Mouse (Mus musculus) spleen, postnatal 0 days (tissue): Measurements from ENCODE around the gene Slc24a5. TPM values are rescaled to one million over a fixed set of nuclear protein-coding genes. Genes with fewer than 3 reads are reported as not detected.

ENCODE experiments used
- polyA plus RNA-seq: library from polyadenylated mRNA; unstranded; fragments of >200 nt; fragmentation: Nextera tagmentation; extraction: Ambion mirVana; gene quantifications from 2 replicates; pipeline ENCODE4 v1.2.1, GENCODE M21; 2015

The Slc24a5 gene
- 4.9 and 5.6 TPM in 2 replicates for polyA plus RNA-seq

DNA sequence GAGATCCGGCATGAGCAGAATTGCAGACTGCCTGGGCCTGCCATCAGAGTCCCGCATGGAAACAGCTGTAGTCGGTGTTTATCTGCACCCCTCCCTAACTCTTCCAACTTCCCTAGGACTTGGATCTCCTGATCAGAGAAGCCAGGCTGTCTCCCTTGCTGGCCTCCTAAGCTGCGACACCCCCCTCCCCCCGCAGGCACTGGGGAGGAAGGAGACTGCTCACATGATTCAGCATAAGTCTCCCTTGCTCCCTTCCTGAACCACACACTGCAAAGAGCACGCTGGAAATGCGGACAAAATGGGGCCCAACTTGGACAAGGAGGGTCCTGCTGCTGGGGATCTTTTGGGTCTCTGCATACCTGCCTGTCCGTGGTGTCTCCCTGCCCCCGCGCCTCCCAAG, at the start of gene Slc24a5:
Gene Slc24a5 (plus strand): TSS at position 231 of the 400 bp plus-strand sequence.

GRCm38 (mm10) chr2:125123477-125123852, 55.5 kb downstream of the Slc24a5 start, which contains the start of gene Myef2:
Myef2 (minus strand) TSS chr2:125123661.

DNA sequence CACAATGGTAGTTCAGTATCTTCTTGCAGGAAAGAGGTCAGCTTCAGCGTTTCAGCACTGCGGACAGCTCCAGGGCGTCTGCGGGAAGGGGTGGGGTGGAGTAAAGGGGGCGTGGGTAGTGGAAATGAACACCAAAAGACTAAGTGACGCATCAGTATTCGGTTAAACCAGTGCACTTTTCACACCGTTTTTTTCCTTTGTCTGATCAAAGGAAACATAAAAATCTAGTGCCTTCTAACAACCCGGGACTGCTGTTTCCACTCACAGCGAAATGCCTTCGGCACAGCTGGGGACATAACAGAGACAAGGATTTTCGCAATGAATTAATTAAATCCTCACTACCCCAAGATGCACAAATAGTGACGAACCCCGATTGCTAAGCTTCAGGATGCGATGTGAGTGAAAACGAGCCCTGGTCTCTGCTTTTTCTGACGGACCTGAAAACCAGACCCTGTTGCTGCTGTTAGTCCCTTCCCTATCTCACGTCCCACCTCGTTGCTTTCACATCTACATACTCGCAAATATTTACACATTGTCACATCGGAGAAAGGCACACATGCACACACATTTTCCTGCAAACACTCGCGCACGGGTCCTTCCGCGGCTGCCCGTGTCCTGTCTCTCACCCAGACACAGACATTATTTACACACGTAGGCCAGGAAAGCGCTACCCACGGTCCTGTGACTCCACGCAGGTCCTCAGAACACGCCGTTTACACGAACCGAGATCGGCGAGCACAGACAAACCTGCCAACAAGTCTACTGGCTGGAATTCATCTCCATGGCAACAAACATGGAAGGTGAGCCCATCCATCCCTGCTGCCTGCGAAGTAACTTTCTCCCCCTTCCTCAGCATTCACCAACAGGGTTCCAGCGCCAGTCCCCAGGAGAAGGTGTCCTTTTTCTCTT, 68.2 kb downstream of the Slc24a5 start, which contains the start of gene Ctxn2:
Gene Ctxn2 (plus strand): TSS at position 790 of the 909 bp plus-strand sequence.

Other genes starting within 250 kb of the Slc24a5 start
- gene Myef2, start 55.5 kb downstream of the Slc24a5 start, polyA plus RNA-seq = 35.5 and 36.3 TPM in 2 replicates
- gene Ctxn2, start 68.6 kb downstream of the Slc24a5 start, polyA plus RNA-seq = not detected in 2 replicates
- gene Slc12a1, start 84.4 kb downstream of the Slc24a5 start, polyA plus RNA-seq = not detected in 2 replicates
- gene Dut, start 179.1 kb downstream of the Slc24a5 start, polyA plus RNA-seq = 203 and 230 TPM in 2 replicates